13 mouse cellular contexts compared by ENCODE assay signal in the genomic region with DNA sequence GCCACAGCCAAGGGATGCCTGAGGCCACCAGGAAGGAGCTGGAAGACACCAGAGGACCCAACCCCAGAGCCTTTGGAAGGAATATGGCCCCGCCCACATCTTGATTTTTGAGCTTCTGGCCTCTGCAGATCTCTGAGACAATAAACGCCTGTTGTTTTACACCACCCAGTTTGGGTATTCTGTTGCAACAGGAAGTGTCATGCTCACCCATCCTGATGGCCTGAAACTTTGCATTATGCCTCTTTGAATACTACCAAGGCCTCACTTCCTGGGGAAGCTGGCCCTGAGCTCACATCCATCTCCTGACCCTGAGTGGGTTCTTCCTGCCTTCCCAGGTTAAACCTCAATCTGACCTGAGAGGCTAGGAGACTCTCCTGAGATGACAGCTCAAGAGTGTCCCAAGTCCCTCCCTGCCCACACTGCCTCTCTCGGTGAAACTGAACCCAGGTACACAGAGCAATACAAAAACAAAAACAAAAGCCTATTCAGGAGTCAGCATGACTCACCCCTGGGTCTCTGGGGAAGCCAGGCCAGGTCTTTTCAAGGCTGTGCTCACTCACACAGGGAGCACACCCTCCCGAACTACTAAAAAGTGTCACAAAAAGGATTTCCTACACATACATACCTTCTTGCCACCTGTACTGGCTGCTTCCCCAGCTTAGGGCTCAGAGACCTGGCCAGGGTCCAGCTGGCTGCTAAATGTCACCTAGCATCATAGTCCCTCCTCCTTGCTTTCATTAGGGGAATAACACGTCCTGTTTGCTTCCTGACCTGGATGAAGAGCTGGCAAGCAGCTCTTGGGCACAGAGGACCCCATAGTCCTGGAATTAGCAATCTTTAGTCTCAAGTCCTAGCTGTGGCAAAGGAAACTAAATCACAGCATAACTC. TPM values are rescaled to one million over a fixed set of nuclear protein-coding genes. Genes with fewer than 3 reads are reported as not detected.
DNase-seq lines count a peak whose midpoint lies in the region; ATAC-seq and TF ChIP-seq lines count a peak whose summit lies in the region.
"Had no signal": no experiment of that assay in that cellular context is flagged by ENCODE, and none has a peak within 500 bp of the region (broad histone marks: within the 10 kb centered on the region; RNA-seq: fewer than 3 reads in every experiment).

No protein-coding gene starts in this region.

- intact Hi-C loops in heart, adult 2 months (cut with DNase I), result no loop called here

- H3K36me3 ChIP-seq in lung, embryonic 15.5 days, result no peaks in the 10 kb centered on the region
- no peaks in the 10 kb centered on the region for H3K36me3 ChIP-seq in intestine, embryonic 16.5 days (ENCODE audit: control insufficient read depth, insufficient read depth, low read length)
- H3K36me3 ChIP-seq in stomach, embryonic 14.5 days (ENCODE audit: control insufficient read depth, insufficient read depth, low read length), result no peaks in the 10 kb centered on the region
- H3K36me3 ChIP-seq in heart, adult 2 months (ENCODE audit: control insufficient read depth, insufficient read depth, low read length), result no peaks in the 10 kb centered on the region

- no peak for TF ChIP-seq CTCF in heart, adult 2 months (IDR thresholded peaks at IDR 0.05)

- H3K4me3 ChIP-seq in lung, embryonic 15.5 days, result no peak overlapping the region
- H3K4me3 ChIP-seq in intestine, embryonic 16.5 days (ENCODE audit: low read length), result no peak overlapping the region
- no peak overlapping the region for H3K4me3 ChIP-seq in stomach, embryonic 14.5 days (ENCODE audit: low read depth, low read length)
- H3K4me3 ChIP-seq in heart, adult 2 months, result no peak overlapping the region

- TF ChIP-seq EP300 in heart, adult 2 months (IDR thresholded peaks at IDR 0.05; ENCODE audit: insufficient read depth, low read depth, low read length), result no peak

- H3K9ac ChIP-seq in lung, embryonic 15.5 days, result no peak overlapping the region
- H3K9ac ChIP-seq in intestine, embryonic 16.5 days (ENCODE audit: low read depth, low read length), result no peak overlapping the region
- no peak overlapping the region for H3K9ac ChIP-seq in stomach, embryonic 14.5 days (replicated peaks; ENCODE audit: low read depth, low read length)
- no peak overlapping the region for H3K9ac ChIP-seq in heart, adult 2 months (ENCODE audit: low read depth, low read length)
- H3K9ac ChIP-seq: liver, embryonic 14.5 days had no signal

- WGBS in lung, embryonic 15.5 days, result 40% methylated on average over 5 of the region's 5 CpGs
- WGBS in intestine, embryonic 16.5 days, result 46% methylated on average over 5 of the region's 5 CpGs
- WGBS in stomach, embryonic 14.5 days, result 47% methylated on average over 5 of the region's 5 CpGs
- 38% methylated on average over 5 of the region's 5 CpGs for WGBS in heart, adult 2 months

- TF ChIP-seq POLR2A in heart, adult 2 months (IDR thresholded peaks at IDR 0.05; ENCODE audit: insufficient read depth, low read depth, low read length), result no peak

- DNase-seq in cerebellum, adult 18-20 months, result peak; percentile 14 to 22
- no peak for DNase-seq in cerebellum, postnatal 4 days (ENCODE audit: low spot score in 2 of 2)
- no peak for DNase-seq in lung, postnatal 25 days (ENCODE audit: low spot score)
- no peak for DNase-seq in heart, adult 2 months
- no peak for DNase-seq in natural killer cell, adult 2 months (ENCODE audit: low spot score in 2 of 2)
- DNase-seq: thymus, adult 2 months had no signal

- no peak overlapping the region for H3K4me2 ChIP-seq in lung, embryonic 15.5 days
- no peak overlapping the region for H3K4me2 ChIP-seq in intestine, embryonic 16.5 days (ENCODE audit: low read depth, low read length)
- H3K4me2 ChIP-seq in stomach, embryonic 14.5 days (replicated peaks; ENCODE audit: low read depth, low read length), result no peak overlapping the region

- H3K4me1 ChIP-seq in lung, embryonic 15.5 days, result 0 out of 2 replicates have a peak, but pooled peaks cover 8% of the 10 kb centered on the region
- no peaks in the 10 kb centered on the region for H3K4me1 ChIP-seq in intestine, embryonic 16.5 days (ENCODE audit: control insufficient read depth, insufficient read depth, low read length)
- no peaks in the 10 kb centered on the region for H3K4me1 ChIP-seq in stomach, embryonic 14.5 days (ENCODE audit: control insufficient read depth, insufficient read depth, low read length)
- H3K4me1 ChIP-seq in heart, adult 2 months (ENCODE audit: control insufficient read depth, insufficient read depth, low read length), result no peaks in the 10 kb centered on the region

- ATAC-seq in lung, embryonic 15.5 days (ENCODE audit: borderline replicate concordance, extremely low read depth, low FRiP score, low TSS enrichment), result no peak
- 0 out of 2 replicates have a peak, but pooled peaks have one; percentile 21 for ATAC-seq in intestine, embryonic 16.5 days
- ATAC-seq in stomach, embryonic 14.5 days (ENCODE audit: insufficient number of reproducible peaks, insufficient read depth, low FRiP score, low read depth), result 0 out of 2 replicates have a peak, but pooled peaks have one; percentile 23

- H3K27me3 ChIP-seq in lung, embryonic 15.5 days, result no peaks in the 10 kb centered on the region
- H3K27me3 ChIP-seq in intestine, embryonic 16.5 days (replicated peaks; ENCODE audit: control insufficient read depth, insufficient read depth, low read length), result no peaks in the 10 kb centered on the region
- H3K27me3 ChIP-seq in stomach, embryonic 14.5 days (ENCODE audit: control insufficient read depth, insufficient read depth, low read length), result no peaks in the 10 kb centered on the region
- no peaks in the 10 kb centered on the region for H3K27me3 ChIP-seq in heart, adult 2 months (ENCODE audit: control insufficient read depth, insufficient read depth, low read length)

- no peaks in the 10 kb centered on the region for H3K79me2 ChIP-seq in heart, adult 2 months (replicated peaks; ENCODE audit: control insufficient read depth, insufficient read depth, low read length)

- H3K9me3 ChIP-seq in lung, embryonic 15.5 days, result no peaks in the 10 kb centered on the region
- H3K9me3 ChIP-seq in intestine, embryonic 16.5 days (ENCODE audit: control insufficient read depth, low read length), result no peaks in the 10 kb centered on the region
- no peaks in the 10 kb centered on the region for H3K9me3 ChIP-seq in stomach, embryonic 14.5 days (ENCODE audit: control insufficient read depth, low read depth, low read length)

- 0 out of 2 replicates have a peak overlapping the region, but pooled peaks have one; percentile 15 for H3K27ac ChIP-seq in lung, embryonic 15.5 days
- H3K27ac ChIP-seq in intestine, embryonic 16.5 days (ENCODE audit: low read length), result no peak overlapping the region
- no peak overlapping the region for H3K27ac ChIP-seq in stomach, embryonic 14.5 days (ENCODE audit: low read length)
- no peak overlapping the region for H3K27ac ChIP-seq in heart, adult 2 months
- H3K27ac ChIP-seq: liver, embryonic 14.5 days had no signal

RNA-seq across cellular contexts. Expression of a gene that starts 8.6 kb away (rescaled TPM):
- 0.36 and 2.0 TPM in 2 replicates for polyA plus RNA-seq in lung, embryonic 15.5 days (2015; fragmentation: Nextera tagmentation; extraction: Ambion mirVana)
- 0.38 and 0.45 TPM in 2 replicates for polyA plus RNA-seq in intestine, embryonic 16.5 days (2015; fragmentation: Nextera tagmentation; extraction: Ambion mirVana)
- 0.21 and 0.49 TPM in 2 replicates for polyA plus RNA-seq in stomach, embryonic 14.5 days (2014; fragmentation: Nextera tagmentation; extraction: Ambion mirVana)
- under 1 TPM in 1 of 2 experiments, not detected in 1; 0.36 TPM for total RNA-seq in heart, adult 2 months (2021)
- polyA plus RNA-seq in heart, adult 2 months (2012; rRNA removed), result 0.29 and 0.56 TPM in 2 replicates
- polyA plus RNA-seq: C2C12 had no signal

RNA-seq across cellular contexts. Expression of a gene that starts 17.5 kb away (rescaled TPM):
- 0.06 TPM in 1 of 2 replicates, not detected in the other for polyA plus RNA-seq in lung, embryonic 15.5 days (2015; fragmentation: Nextera tagmentation; extraction: Ambion mirVana)
- polyA plus RNA-seq in intestine, embryonic 16.5 days (2015; fragmentation: Nextera tagmentation; extraction: Ambion mirVana), result 0.05 and 0.06 TPM in 2 replicates
- 0.34 and 0.43 TPM in 2 replicates for polyA plus RNA-seq in stomach, embryonic 14.5 days (2014; fragmentation: Nextera tagmentation; extraction: Ambion mirVana)
- not detected for total RNA-seq in heart, adult 2 months (2021)
- polyA plus RNA-seq in heart, adult 2 months (2012; rRNA removed), result not detected in 2 replicates
- polyA plus RNA-seq: C2C12 had no signal

RNA-seq across cellular contexts. Expression of a gene that starts 51.2 kb away (rescaled TPM):
- not detected in 2 replicates for polyA plus RNA-seq in lung, embryonic 15.5 days (2015; fragmentation: Nextera tagmentation; extraction: Ambion mirVana)
- 1.5 and 2.7 TPM in 2 replicates for polyA plus RNA-seq in intestine, embryonic 16.5 days (2015; fragmentation: Nextera tagmentation; extraction: Ambion mirVana)
- 83.1 and 87.0 TPM in 2 replicates for polyA plus RNA-seq in stomach, embryonic 14.5 days (2014; fragmentation: Nextera tagmentation; extraction: Ambion mirVana)
- not detected for total RNA-seq in heart, adult 2 months (2021)
- not detected in 2 replicates for polyA plus RNA-seq in heart, adult 2 months (2012; rRNA removed)
- total RNA-seq: layer of hippocampus, adult 8-10 months had no signal
- polyA plus RNA-seq: C2C12; heart, embryonic 14.5 days; liver, embryonic 14.5 days had no signal

Comparison
In these comparisons a context has a peak if more than half of its experiments do, and no peak if none do; other contexts are left out.
1. DNase-seq: peak in cerebellum, adult 18-20 months (2 of 2); none in cerebellum, postnatal 4 days (0 of 2), lung, postnatal 25 days (single experiment), heart, adult 2 months (0 of 2) and natural killer cell, adult 2 months (0 of 2).
2. RNA of a gene that starts 51.2 kb away (polyA plus RNA-seq): 83.1 to 87.0 TPM in stomach, embryonic 14.5 days; 1.5 to 2.7 TPM in intestine, embryonic 16.5 days, not detected in lung, embryonic 15.5 days and not detected in heart, adult 2 months; every median in the first group is over 10 times any median in the second.